Mouse (Mus musculus) kidney, adult 8-10 months (tissue): ENCODE results near the gene Gm38394.

Experiments used
- DNase-seq, 2 experiments: peaks; one replicate each; pipeline ENCODE4 v3.0.0; 2022

The Gm38394 gene

DNA sequence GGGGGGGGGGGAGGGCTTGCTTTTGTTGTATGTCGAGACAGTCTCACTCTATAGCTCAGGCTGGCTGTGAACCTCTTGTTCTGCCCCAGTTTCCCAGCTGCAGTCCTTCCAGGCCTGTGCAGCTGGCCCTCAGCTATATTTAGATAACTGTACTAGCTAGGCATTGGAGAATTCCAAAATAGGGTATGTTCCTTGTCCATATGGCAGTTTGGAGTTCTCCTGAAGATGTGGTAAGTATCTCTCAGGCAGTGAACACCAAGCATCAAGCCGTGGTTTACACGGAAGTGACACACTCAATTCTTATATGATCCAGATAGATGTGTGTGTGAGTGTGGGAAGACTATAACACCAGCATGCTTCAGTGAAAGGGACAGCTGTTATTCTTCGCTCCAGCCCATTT is 2.3 kb upstream of the Gm38394 start:
- DNase-seq: no peak

DNA sequence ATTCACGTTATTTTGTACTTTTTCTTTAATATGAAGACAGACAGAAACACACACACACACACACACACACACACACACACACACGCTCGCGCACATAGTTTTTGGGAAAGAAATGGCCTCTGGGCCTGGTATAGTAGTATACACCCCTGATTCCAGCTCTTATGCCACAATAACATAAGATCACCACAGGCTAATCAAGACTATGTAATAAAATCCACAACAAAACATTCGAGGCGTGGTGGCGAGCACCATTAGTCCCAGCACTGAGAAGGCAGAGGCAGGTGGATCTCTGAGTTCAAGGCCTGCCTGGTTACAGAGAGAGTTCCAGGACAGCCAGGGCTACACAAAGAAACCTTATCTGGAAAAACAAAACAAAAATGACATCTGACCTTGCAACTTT is 1.8 kb upstream of the Gm38394 start:
- no peak for DNase-seq

DNA sequence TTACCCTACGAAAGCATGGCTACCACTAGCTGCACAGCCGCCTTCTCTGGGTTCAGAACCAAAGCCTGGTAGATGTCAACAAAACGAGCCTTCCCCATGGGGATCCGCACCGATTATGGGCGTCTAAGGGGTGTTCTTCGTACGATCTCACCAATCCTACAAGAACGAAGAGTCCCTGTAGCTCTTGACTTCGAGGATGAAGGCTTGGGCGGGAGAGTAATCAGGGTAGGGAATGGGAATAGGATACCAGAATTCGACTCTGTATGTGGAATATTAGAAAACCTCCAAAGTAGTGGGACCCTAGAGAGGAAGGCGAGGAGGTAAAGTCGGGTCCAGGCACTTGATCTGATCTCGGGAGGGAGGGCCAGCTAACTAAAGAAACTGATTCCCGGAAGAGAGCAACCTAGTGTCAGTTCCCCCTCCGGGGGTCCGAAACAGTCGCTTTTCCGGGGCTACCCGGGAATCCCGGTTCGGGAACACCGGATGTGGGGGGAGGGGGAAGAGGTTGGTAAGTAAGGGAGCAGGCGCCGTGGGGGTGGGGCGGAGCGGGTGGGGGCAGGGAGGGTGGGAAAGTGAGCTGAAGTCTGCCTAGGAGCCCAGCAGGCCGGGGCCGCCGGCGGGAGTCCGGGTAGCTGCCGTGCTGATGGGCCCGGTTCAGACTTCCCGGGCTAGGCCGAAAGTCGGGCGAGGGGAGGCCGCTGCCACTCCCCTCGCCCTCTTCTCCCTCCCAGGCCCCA is 484 bp downstream of the Gm38394 start, which contains the start of gene Zbed6:
Zbed6 (minus strand) TSS at position 420 of the 737 bp plus-strand sequence.
- peak; percentile 64 to 76 for DNase-seq

- DNase-seq: no peak
Measured at GRCm38 (mm10) chr1:133658878-133659277, 2.2 kb downstream of the Gm38394 start.

GRCm38 (mm10) chr1:133656811-133657210 is 4.3 kb downstream of the Gm38394 start:
- no peak for DNase-seq

DNA sequence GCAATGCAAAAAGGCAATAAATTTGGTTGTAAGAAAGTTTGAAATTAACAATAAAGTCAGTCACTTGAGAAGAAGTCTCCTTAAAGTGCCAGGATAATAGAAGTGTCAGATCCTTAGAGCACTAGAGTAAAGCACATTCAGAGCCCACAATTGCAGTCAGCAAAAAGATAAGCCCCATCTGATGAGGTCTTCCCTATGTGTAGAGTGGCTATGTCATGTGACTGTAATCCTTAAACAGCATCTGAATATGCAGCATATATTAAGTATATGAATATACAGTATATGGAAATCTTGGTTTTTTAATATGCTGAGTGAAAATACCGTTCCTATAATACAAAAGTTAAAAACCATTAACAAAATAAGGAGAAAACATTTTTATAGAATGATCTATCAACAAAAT is 8.1 kb downstream of the Gm38394 start:
- no peak for DNase-seq

- no peak for DNase-seq
Measured at GRCm38 (mm10) chr1:133650288-133651055, 10.6 kb downstream of the Gm38394 start.

GRCm38 (mm10) chr1:133645652-133646051 is 15.5 kb downstream of the Gm38394 start:
- DNase-seq: no peak

GRCm38 (mm10) chr1:133641163-133641562 is 20.0 kb downstream of the Gm38394 start:
- no peak for DNase-seq

DNA sequence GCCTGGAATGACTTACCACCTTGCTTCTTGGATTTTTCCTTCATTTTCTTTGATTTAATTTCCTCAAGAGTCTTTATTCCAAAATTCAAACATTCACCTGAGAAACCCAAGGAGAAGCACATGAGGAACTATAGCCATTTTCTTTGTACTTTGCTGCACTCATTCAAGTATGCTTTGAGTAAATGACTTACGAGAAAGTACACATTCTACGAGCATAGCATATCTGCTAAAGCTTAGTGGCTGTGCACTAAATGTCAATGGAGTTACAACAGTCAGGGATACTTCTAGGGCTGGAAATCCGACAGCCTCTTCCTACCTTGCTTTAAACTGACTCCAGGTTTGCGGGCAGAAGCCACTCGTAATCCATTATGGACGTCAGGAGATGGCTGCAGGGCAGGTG is 22.6 kb downstream of the Gm38394 start:
- DNase-seq: no peak

DNA sequence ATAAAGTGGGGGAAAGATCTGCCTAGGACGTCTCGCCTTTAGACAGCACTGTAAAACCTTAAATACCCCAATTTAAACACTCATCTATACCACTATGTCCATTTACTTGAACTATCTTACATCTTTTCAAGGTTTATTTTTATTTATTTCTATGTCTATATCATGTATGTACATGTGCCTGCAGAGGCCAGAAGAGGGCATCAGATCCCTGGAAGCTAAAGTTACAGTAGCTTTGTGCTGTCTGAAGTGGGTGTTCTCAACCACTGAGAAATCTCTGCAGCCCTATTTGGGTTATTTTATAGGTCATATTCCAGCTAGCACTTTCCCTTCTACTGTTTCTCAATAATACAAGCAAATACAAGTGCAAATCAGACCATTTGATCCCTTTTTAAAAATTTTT is 28.9 kb downstream of the Gm38394 start:
- no peak for DNase-seq

DNA sequence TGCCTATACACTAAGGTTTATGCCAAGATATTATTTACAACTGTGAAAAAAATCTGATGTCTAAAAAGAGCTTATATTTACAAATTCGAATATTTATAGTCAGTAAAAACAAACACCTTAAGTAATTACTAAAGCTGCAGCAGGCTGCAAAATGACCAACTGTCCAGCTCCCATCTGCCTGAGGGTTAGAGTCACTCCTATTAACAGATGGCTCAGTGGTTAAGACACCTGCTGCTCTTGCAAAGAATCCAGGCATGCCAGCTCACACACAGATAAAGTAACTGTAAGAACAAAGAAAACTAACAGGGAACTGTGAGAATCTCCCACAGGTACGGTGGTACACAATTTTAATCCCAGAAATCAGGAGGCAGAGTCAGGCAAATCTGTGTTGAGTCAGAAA is 36.1 kb downstream of the Gm38394 start:
- DNase-seq: no peak

DNA sequence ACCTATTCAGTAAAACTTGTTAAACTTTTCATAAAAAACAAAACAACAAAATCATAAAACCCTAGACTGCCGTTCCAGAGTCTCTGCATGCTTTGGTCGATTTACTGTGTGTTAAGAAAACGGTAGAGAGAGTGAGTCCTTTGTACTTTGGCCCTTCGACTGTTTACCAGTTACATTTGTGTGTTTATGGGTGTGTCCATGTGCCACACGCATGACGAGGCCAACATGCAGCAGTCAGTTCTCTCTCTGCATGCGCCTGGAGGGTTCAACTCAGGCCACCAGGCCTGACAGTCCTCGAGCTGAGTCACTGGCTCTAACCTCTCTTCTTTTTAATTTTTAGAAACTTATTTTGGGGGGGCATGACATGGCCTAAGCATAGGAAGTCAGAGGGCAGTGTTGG is 42.8 kb downstream of the Gm38394 start:
- DNase-seq: peak in 1 of 2 experiments; percentile 18

DNA sequence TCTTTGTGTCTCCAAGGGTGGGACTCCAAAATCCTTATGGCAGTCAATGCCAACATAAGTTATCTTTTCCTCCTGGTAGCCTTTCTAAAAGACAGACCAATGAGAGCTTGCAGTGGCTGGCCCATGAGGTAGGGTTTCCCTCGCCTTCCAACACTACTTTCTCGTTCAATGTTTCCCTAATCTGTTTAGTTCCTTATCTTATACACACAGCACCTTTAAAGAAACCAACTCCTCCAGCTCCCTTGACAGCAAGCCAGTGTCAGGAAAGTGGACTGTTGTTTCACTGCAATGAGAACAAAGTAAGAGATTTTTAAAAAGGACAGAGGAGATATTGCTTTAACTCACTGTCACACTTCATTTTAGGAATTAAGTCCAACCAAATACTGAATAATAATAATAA is 43.2 kb downstream of the Gm38394 start:
- no peak for DNase-seq

DNA sequence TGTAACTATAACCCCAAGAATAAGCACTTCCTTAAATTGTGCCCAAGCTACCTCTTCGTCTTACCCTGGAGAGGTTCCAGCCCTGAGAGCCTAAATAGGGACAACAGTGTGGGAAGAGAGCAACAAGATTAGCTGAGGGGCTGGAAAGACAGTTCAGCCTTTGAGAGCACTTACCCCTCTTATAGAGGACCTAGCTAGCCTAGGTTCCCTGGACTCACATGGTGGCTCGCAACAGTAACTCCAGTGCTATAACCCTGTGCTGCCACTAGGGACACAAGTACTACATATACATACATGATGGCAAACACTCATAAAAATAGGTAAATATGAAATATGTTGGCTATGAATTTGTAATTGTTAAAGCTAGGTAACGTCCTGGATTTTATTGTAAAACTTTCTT is 47.3 kb downstream of the Gm38394 start:
- DNase-seq: no peak

DNA sequence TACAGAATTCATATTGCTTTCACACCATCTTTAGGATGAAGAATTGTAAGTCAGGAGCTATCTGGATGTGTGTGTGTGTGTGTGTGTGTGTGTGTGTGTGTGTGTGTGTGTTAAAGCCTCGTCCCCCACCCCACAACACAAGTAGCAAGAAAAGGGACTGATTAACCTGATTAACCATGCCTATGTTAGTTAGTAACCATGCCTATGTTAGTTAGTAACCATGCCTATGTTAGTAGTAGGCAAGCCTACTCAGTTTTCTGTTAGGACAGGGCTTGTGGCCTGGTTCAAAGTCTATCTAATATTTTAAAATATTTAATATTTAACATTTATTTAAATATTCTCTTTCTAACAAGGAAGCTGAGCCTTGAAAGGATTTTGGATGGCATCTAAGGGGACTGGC is 49.7 kb downstream of the Gm38394 start:
- peak; percentile 11 to 49 for DNase-seq

- DNase-seq: no peak
Measured at GRCm38 (mm10) chr1:133610601-133611000, 50.5 kb downstream of the Gm38394 start.

GRCm38 (mm10) chr1:133609771-133610502 is 51.2 kb downstream of the Gm38394 start, which contains the start of gene Snrpe:
TSS of gene Snrpe (minus strand) at chr1:133610291.
- DNase-seq: peak; percentile 94

- no peak for DNase-seq
Measured at GRCm38 (mm10) chr1:133603174-133603573, 57.9 kb downstream of the Gm38394 start.

- DNase-seq: no peak
Measured at GRCm38 (mm10) chr1:133596298-133597007, 64.7 kb downstream of the Gm38394 start.

DNA sequence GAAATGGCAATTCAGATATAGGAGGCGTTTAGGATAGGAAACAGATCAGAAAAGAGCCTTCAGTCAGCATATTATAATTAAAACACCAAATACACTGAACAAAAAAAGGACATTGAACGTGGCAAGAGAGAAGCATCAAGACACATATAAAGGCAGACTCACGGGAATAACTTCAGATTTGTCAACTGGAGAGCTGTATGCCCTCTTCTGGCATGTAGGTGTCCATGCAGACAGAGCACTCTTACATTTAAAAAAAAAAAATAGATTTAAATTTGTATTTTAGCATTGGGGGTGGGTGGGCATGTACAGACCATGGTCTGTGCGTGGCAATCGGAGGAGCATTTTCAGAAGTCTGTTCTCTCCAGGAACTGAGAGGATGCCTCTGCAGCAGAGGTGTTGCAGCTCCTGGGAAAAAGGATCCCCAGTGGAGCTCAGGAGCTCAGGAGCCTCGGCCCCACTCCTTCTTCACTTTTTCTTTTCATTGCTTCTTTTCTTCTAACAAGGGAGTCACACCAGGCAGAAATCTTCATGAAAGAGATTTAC is 75.1 kb downstream of the Gm38394 start:
- DNase-seq: no peak

DNA sequence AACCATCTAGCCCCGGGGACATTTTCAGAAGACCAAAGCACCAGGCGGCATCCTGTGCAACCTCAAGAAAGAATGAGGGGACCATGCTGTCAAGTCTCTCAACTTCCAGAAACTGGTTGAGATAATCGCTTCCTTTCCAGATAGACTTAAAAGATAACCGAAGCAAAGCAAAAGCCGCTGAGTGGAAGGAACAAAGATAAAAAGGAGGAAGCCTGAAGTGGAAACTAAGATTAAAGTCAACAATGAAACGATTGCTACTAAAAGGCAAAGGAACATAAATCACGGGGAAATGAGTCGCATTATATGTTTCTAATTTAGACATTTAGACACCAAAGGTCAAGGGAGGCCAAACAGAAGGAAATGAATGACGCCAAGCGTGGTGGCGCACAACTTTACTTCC is 89.8 kb downstream of the Gm38394 start:
- no peak for DNase-seq
